Mouse (Mus musculus) spleen, postnatal 0 days (tissue): ENCODE results near the gene Sec23ip. TPM values are rescaled to one million over a fixed set of nuclear protein-coding genes. Genes with fewer than 3 reads are reported as not detected.

Experiments used
- polyA plus RNA-seq: library from polyadenylated mRNA; unstranded; fragments of >200 nt; fragmentation: Nextera tagmentation; extraction: Ambion mirVana; gene quantifications from 2 replicates; pipeline ENCODE4 v1.2.1, GENCODE M21; 2015

Gene Sec23ip
- polyA plus RNA-seq: 19.5 and 19.6 TPM in 2 replicates

DNA sequence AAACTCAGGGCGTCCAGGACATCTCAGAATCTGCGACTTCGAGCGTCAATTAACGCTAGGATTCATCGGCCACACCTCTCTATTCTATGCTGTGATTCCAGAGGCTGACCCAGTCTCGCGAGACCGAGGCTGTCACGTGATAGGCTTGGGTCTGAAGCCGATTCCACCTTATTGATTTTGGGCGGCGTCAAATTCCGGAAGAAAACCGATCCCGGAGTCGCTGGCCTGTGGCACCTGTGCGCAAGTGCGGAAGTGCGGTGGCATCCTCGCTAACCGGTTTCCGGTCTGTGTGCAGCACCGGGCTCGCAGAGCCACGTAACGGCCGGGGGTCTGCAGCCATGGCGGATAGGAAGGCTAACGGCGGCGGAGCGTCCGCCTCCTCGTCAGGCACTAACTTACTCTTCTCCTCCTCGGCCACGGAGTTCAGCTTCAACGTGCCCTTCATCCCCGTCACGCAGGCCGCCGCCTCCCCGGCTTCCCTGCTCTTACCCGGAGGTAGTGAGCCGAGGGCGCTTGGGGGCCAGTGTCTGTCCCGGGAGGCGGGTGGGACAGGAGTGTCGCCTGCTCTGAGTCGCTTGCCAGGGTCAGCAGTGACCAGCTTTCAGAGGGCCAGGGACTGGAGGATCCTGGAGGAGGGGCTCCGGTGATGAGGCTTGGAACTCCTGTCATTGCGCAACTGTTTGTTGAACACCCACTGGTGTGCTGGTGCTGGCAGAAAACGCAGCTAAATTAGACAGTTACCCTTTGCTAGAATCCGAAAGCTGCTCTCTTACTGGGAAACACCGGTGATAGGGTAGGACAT lies at the start of gene Sec23ip:
Gene Sec23ip (plus strand): TSS at position 260 of the 802 bp plus-strand sequence.

DNA sequence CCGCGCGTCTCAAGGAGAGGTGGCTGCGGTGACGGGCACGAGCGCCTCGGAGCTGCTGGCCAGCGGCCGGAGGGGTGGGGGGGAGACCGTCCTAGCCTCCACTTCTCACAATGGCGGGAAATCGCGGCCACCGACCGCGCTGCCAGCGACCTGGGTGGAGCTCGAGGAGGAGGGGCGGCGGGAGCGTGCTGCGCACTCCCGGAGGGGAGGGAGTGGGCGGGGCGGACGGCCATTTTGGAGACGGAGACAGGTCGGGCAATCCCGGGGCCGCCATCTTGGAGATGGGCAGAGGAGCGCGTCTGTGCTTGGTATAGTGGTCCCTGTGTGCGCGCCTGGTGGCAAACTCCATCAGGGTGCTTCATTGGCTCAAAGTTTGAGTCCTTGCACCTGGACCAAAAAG lies 4.4 kb upstream of the Sec23ip start, which contains the start of gene Mcmbp:
Gene Mcmbp (minus strand): TSS at position 162 of the 400 bp plus-strand sequence.

Other genes with a start within 250 kb of the Sec23ip start
- 4.3 and 5.8 TPM in 2 replicates for gene Bag3, start 221.3 kb upstream of the Sec23ip start, polyA plus RNA-seq
- 8.2 and 10.1 TPM in 2 replicates for gene Inpp5f, start 133.6 kb upstream of the Sec23ip start, polyA plus RNA-seq
- gene Mcmbp, start 4.4 kb upstream of the Sec23ip start, polyA plus RNA-seq: 36.5 and 39.3 TPM in 2 replicates